Mouse (Mus musculus) lung, embryonic 14.5 days (tissue): ENCODE measurements around the gene Rbpms2. TPM values are rescaled to one million over a fixed set of nuclear protein-coding genes. Genes with fewer than 3 reads are reported as not detected.

ENCODE experiments used
- ATAC-seq: fragments of 200-750 bp; cut with Nextera tagmentation; 2 replicates; pipeline ENCODE4 v1.8.0; 2017; ENCODE audit warnings: mild to moderate bottlenecking, moderate TSS enrichment, moderate library complexity; ENCODE audit not compliant: insufficient read depth
- DNase-seq: peaks from one replicate; pipeline ENCODE4 v3.0.0-alpha.2; 2015
- H3K27ac ChIP-seq: fragments of 300-500 bp; sonication (generic); 2 replicates; pipeline ENCODE4 v1.5.1; 2014; ENCODE audit warnings: low read depth, mild to moderate bottlenecking, moderate library complexity
- H3K27me3 ChIP-seq: fragments of 300-500 bp; sonication (generic); 2 replicates; pipeline ENCODE4 v1.6.1; 2014; ENCODE audit warnings: low read length, control low read depth; ENCODE audit not compliant: insufficient read depth
- H3K36me3 ChIP-seq: fragments of 300-500 bp; sonication (generic); 2 replicates; pipeline ENCODE4 v1.6.1; 2014; ENCODE audit warnings: control low read depth; ENCODE audit not compliant: insufficient read depth
- H3K4me1 ChIP-seq: fragments of 300-500 bp; sonication (generic); 2 replicates; pipeline ENCODE4 v1.6.1; 2014; ENCODE audit warnings: antibody characterized with exemption, control low read depth; ENCODE audit not compliant: insufficient read depth
- H3K4me2 ChIP-seq: fragments of 300-500 bp; sonication (generic); 2 replicates; pipeline ENCODE4 v1.6.1; 2014; ENCODE audit warnings: mild to moderate bottlenecking
- H3K4me3 ChIP-seq: fragments of 300-500 bp; sonication (generic); 2 replicates; pipeline ENCODE4 v1.5.1; 2014; ENCODE audit warnings: low read depth, low read length
- H3K9ac ChIP-seq: fragments of 300-500 bp; sonication (generic); 2 replicates; pipeline ENCODE4 v1.6.1; 2014
- H3K9me3 ChIP-seq: fragments of 300-500 bp; sonication (generic); 2 replicates; pipeline ENCODE4 v1.6.1; 2016; ENCODE audit warnings: low read depth, low read length, control low read depth
- CTCF ChIP-seq: IDR thresholded peaks from 2 replicates; pipeline ENCODE4 v1.5.1; 2016; ENCODE audit warnings: antibody characterized with exemption, low read depth
- WGBS: fragments of 180-500 bp; shearing (Covaris S2); extraction: QIAGEN DNeasy Blood & Tissue Kit; methylation state at CpG from one replicate; pipeline ENCODE4 v1.1.7; 2014; 5-methylcytosine and 5-hydroxymethylcytosine counted together
- polyA plus RNA-seq: library from polyadenylated mRNA; unstranded; fragments of >200 nt; fragmentation: Nextera tagmentation; extraction: Ambion mirVana; gene quantifications from 2 replicates; pipeline ENCODE4 v1.2.1, GENCODE M21; 2014

The Rbpms2 gene
- polyA plus RNA-seq, 1 experiment from 2014 or later, result 20.3 TPM

- H3K27ac ChIP-seq, result no peak overlapping the region
- WGBS, result 72% methylated on average over 2 of the region's 2 CpGs
- H3K4me1 ChIP-seq, result no peaks in the 10 kb centered on the region
- no peak for TF ChIP-seq CTCF
- no peak overlapping the region for H3K9ac ChIP-seq
- H3K4me2 ChIP-seq, result no peak overlapping the region
- no peaks in the 10 kb centered on the region for H3K9me3 ChIP-seq
- H3K27me3 ChIP-seq, result no peaks in the 10 kb centered on the region
- no peak for ATAC-seq
- no peak for DNase-seq
- no peak overlapping the region for H3K4me3 ChIP-seq
- H3K36me3 ChIP-seq, result no peaks in the 10 kb centered on the region
Observed at GRCm38 (mm10) chr9:65621666-65622065, 7.8 kb upstream of the Rbpms2 start.

DNA sequence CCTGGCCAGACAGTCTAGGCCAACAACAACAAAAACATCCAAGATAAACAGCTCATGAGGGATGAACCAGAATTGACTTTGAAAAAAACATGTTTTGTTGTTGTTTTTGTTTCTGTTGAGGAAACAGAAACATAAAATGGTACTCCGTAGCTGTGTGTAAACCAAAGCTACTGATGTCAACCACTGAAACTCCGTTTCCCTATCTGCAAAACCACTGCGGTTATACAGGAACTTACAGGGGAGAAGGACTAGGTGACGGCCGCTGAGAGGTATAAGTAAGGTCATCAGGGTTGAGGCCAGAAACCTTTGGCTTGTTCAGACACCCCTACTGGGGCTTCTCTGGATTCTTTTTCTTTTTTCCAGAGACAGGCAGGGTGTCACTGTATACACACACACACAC is 6.6 kb upstream of the Rbpms2 start:
- no peak overlapping the region for H3K4me2 ChIP-seq
- no peak overlapping the region for H3K4me3 ChIP-seq
- H3K27me3 ChIP-seq, result peaks cover 1% of the 10 kb centered on the region; the same call in 1 of the 2 replicates
- H3K36me3 ChIP-seq, result no peaks in the 10 kb centered on the region
- no peak for ATAC-seq
- H3K9me3 ChIP-seq, result no peaks in the 10 kb centered on the region
- H3K27ac ChIP-seq, result no peak overlapping the region
- TF ChIP-seq CTCF, result no peak
- no peaks in the 10 kb centered on the region for H3K4me1 ChIP-seq
- no peak overlapping the region for H3K9ac ChIP-seq
- WGBS, result 80% methylated on average over 5 of the region's 5 CpGs
- no peak for DNase-seq

DNA sequence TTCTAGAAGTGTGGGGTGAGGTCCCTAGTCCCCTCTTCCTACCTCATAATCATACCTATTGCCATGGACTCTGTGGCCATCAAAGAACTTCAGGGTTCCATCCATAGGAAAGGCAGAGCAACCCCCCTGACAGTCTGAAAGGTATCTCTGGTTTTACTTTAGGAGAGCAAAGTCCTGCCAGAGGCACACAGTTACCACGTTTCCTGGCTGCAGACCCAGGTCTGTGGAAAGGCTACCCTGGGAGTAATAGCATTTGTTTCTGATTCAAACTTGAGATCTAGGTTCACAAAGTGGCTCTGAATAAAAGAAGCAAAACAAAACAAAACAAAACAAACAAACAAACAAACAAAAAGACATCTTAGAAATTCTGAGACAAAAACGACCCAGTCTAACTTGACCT is 5.2 kb upstream of the Rbpms2 start:
- 69% methylated on average over 2 of the region's 2 CpGs for WGBS
- TF ChIP-seq CTCF, result no peak

DNA sequence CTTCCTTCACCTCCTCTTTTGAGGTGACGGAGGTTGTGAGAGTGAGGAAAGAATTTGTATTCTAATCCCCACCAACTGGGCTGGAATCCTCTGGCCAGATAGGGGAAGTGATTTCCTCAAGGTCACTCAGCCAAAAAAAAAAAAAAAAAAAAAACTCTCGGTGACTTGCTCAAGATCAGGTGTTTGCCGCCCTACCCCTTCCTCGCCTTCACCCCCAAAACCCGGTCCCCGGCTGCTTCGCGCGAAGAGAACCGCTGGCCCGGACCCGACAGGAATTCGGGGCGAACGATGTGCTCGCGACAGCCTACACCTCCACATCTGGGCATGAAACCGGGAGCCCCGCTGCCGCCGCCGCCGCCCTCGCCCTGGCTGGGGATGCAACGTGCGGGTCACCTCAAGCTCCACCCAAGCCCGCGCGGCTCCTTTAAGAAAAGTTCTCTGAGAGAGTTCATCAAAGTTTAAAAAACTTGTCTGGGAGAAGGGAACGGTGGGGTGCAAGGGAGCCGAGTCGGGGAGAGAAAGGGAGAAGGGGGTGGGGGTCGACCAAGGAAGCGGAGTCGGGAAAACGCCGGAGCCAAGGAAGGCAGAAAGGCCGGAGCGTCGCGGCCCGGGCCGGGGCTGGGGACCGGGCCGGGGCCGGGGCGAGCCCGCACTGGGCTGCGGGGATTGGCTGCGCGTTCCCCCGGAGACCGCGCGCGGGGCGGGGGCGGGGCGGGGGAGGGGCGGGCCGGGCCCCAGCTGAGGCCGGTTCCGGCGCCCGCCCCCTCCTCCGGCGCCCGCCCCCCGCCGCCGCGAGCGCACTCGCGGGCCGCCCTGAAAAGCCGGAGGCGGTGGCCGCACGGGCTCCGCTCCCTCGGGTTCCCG is 551 bp downstream of the Rbpms2 start:
- H3K4me1 ChIP-seq, result no peaks in the 10 kb centered on the region
- DNase-seq, result peak; percentile 74
- no peaks in the 10 kb centered on the region for H3K36me3 ChIP-seq
- peak overlapping the region; percentile 96 for H3K4me2 ChIP-seq
- peak overlapping the region; percentile 77 for H3K4me3 ChIP-seq
- TF ChIP-seq CTCF, result no peak
- peaks cover 20% of the 10 kb centered on the region for H3K27me3 ChIP-seq
- peak; percentile 93 for ATAC-seq
- WGBS, result under 1% methylated on average over 61 of the region's 83 CpGs
- peak overlapping the region; percentile 67 for H3K27ac ChIP-seq
- H3K9me3 ChIP-seq, result no peaks in the 10 kb centered on the region
- H3K9ac ChIP-seq, result peak overlapping the region; percentile 74

More for the DNA sequence above, 5.2 kb upstream of the Rbpms2 start:
- Histone ChIP-seq H3K4me2 (no peak overlapping the region), H3K4me1 (no peaks in the 10 kb centered on the region), H3K27me3 (peaks cover 12% of the 10 kb centered on the region), H3K4me3 (no peak overlapping the region), H3K27ac (no peak overlapping the region), H3K9me3 (no peaks in the 10 kb centered on the region), H3K36me3 (no peaks in the 10 kb centered on the region), H3K9ac (no peak overlapping the region)
- DNase-seq (no peak), ATAC-seq (no peak)

GRCm38 (mm10) chr9:65630631-65631353 is 1.3 kb downstream of the Rbpms2 start:
- H3K9ac ChIP-seq, result peak overlapping the region; percentile 74
- peak overlapping the region; percentile 60 for H3K27ac ChIP-seq
- no peaks in the 10 kb centered on the region for H3K4me1 ChIP-seq
- under 1% methylated on average over 72 of the region's 78 CpGs for WGBS
- H3K36me3 ChIP-seq, result no peaks in the 10 kb centered on the region
- peak overlapping the region; percentile 77 for H3K4me3 ChIP-seq
- ATAC-seq (peak; percentile 77), DNase-seq (peak; percentile 53)
- peak overlapping the region; percentile 96 for H3K4me2 ChIP-seq
- no peak for TF ChIP-seq CTCF
- H3K9me3 ChIP-seq, result no peaks in the 10 kb centered on the region
- H3K27me3 ChIP-seq, result peaks cover 20% of the 10 kb centered on the region

DNA sequence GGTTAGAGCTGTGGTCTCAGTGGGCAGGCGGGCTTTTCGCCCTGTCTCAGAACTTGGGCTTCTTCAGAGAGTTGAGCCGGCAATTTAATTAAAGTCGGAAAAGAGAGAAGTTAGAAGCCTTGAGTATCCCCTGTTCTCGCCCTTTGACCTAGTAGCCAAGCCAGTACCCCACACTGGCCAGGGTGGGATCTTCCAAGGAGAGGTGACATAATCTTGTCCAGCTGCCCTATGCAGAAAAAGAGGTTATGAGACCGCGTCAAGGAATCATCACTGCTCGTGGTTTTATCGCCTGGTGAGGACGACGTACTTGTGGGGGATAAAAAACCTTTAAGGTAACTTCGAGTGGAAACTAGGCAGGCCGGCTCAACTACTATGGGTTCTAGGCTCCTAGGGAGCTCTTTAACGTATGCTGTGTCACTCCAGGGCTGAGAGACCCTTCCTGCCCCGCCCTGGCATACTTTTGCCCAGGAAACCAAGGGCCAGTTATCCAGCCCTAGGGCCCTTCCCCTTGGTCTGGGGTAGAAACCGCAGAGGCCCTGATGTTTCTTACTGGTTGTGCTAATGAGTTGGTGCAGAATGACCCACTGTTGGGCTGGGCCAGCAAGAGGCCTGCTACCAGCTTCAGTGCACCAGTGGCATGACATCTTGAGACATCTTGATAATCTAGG is 2.0 kb downstream of the Rbpms2 start:
- Histone ChIP-seq H3K4me3 (peak overlapping the region; percentile 77), H3K27me3 (peaks cover 20% of the 10 kb centered on the region), H3K4me1 (no peaks in the 10 kb centered on the region), H3K36me3 (no peaks in the 10 kb centered on the region), H3K4me2 (peak overlapping the region; percentile 96), H3K9ac (peak overlapping the region; percentile 74), H3K27ac (peak overlapping the region; percentile 60; the same call in 1 of the 2 replicates), H3K9me3 (no peaks in the 10 kb centered on the region)
- DNase-seq, result no peak
- peak; percentile 14; the same call in 1 of the 2 replicates for ATAC-seq
- no peak for TF ChIP-seq CTCF
- WGBS, result 23% methylated on average over 16 of the region's 16 CpGs
